Mouse (Mus musculus) myocyte (in vitro differentiated cells): ENCODE data around the gene Hormad2. TPM values are rescaled to one million over a fixed set of nuclear protein-coding genes. Genes with fewer than 3 reads are reported as not detected.
A peak's percentile ranks its signal among the peaks of the same experiment; 100 is the strongest.

Experiments used
- H3K27me3 ChIP-seq: one replicate; pipeline ENCODE4 v1.6.1; 2011; ENCODE audit not compliant: control insufficient read depth, insufficient read depth, insufficient read length
- H3K36me3 ChIP-seq: one replicate; pipeline ENCODE4 v1.6.1; 2011; ENCODE audit not compliant: control insufficient read depth, insufficient read depth
- H3K4me2 ChIP-seq: one replicate; pipeline ENCODE4 v1.6.1; 2011; ENCODE audit warnings: low read depth, control low read depth
- H3K4me3 ChIP-seq: one replicate; pipeline ENCODE4 v1.5.1; 2011; ENCODE audit warnings: mild to moderate bottlenecking, control low read depth, moderate library complexity
- H3K79me2 ChIP-seq: one replicate; pipeline ENCODE4 v1.6.1; 2011; ENCODE audit not compliant: control insufficient read depth, insufficient read depth
- H3ac ChIP-seq: one replicate; pipeline ENCODE4 v1.6.1; 2011; ENCODE audit not compliant: control insufficient read depth, insufficient read length
- CEBPB ChIP-seq: IDR thresholded peaks from 2 replicates; pipeline ENCODE4 v1.6.1; 2011; ENCODE audit warnings: mild to moderate bottlenecking, moderate library complexity; ENCODE audit not compliant: poor library complexity, insufficient read depth, severe bottlenecking
- E2F4 ChIP-seq: IDR thresholded peaks from one replicate; pipeline ENCODE4 v1.6.1; 2011; ENCODE audit warnings: mild to moderate bottlenecking, control low read depth, moderate library complexity; ENCODE audit not compliant: insufficient read depth
- MAX ChIP-seq: IDR thresholded peaks from one replicate; pipeline ENCODE4 v1.6.1; 2011; ENCODE audit warnings: low read depth, mild to moderate bottlenecking, control low read depth
- MYOD1 ChIP-seq, 3 experiments: IDR thresholded peaks; one replicate each; pipeline ENCODE4 v1.6.1; 2011; ENCODE audit warnings: control low read depth in 2 of 3, low read depth in 2 of 3, mild to moderate bottlenecking in 2 of 3, moderate library complexity in 1 of 3; ENCODE audit not compliant: insufficient read length in 2 of 3, control insufficient read depth in 1 of 3
- MYOG ChIP-seq, 3 experiments: IDR thresholded peaks; one replicate each; pipeline ENCODE4 v1.6.1; 2011; ENCODE audit warnings: control low read depth in 2 of 3, low read depth in 2 of 3, mild to moderate bottlenecking in 2 of 3; ENCODE audit not compliant: insufficient read length in 2 of 3, control insufficient read depth in 1 of 3, insufficient read depth in 1 of 3
- POLR2A ChIP-seq: IDR thresholded peaks from one replicate; pipeline ENCODE4 v1.6.1; 2011; ENCODE audit warnings: low read depth, mild to moderate bottlenecking, control low read depth, moderate library complexity; ENCODE audit not compliant: insufficient read length
- POLR2AphosphoS2 ChIP-seq: IDR thresholded peaks from one replicate; pipeline ENCODE4 v1.6.1; 2011; ENCODE audit warnings: low read depth, control low read depth; ENCODE audit not compliant: insufficient read length
- REST ChIP-seq: IDR thresholded peaks from one replicate; pipeline ENCODE4 v1.6.1; 2011; ENCODE audit warnings: mild to moderate bottlenecking, control low read depth, moderate library complexity; ENCODE audit not compliant: insufficient read depth, insufficient read length
- SRF ChIP-seq: IDR thresholded peaks from one replicate; pipeline ENCODE4 v1.6.1; 2011; ENCODE audit warnings: low read depth; ENCODE audit not compliant: control insufficient read depth, insufficient read length
- TCF12 ChIP-seq: IDR thresholded peaks from one replicate; pipeline ENCODE4 v1.6.1; 2011; ENCODE audit warnings: mild to moderate bottlenecking, control low read depth; ENCODE audit not compliant: poor library complexity, insufficient read depth, severe bottlenecking
- TCF3 ChIP-seq: IDR thresholded peaks from one replicate; pipeline ENCODE4 v1.6.1; 2011; ENCODE audit warnings: low read depth, control low read depth; ENCODE audit not compliant: insufficient read length
- USF1 ChIP-seq: IDR thresholded peaks from one replicate; pipeline ENCODE4 v1.6.1; 2011; ENCODE audit warnings: low read depth, mild to moderate bottlenecking, control low read depth, moderate library complexity
- polyA plus RNA-seq: library from polyadenylated mRNA; unstranded; fragments of >200 nt; fragmentation: generic; extraction: Trizol; gene quantifications from one replicate; pipeline ENCODE4 v1.2.1, GENCODE M21; 2012; ENCODE audit warnings: missing spikeins

Hormad2 gene
- polyA plus RNA-seq, 1 experiment = 0.10 TPM

- Histone ChIP-seq H3K4me3 (no peak overlapping the region), H3K36me3 (peaks cover 37% of the 10 kb centered on the region), H3K79me2 (no peaks in the 10 kb centered on the region), H3ac (no peak overlapping the region), H3K27me3 (no peaks in the 10 kb centered on the region), H3K4me2 (no peak overlapping the region)
- TF ChIP-seq CEBPB (no peak), REST (no peak), POLR2AphosphoS2 (no peak), E2F4 (no peak), MAX (no peak), TCF3 (no peak), TCF12 (no peak)
These were observed 43.6 kb upstream of the Hormad2 start for GRCm38 (mm10) chr11:4484541-4484940.

DNA sequence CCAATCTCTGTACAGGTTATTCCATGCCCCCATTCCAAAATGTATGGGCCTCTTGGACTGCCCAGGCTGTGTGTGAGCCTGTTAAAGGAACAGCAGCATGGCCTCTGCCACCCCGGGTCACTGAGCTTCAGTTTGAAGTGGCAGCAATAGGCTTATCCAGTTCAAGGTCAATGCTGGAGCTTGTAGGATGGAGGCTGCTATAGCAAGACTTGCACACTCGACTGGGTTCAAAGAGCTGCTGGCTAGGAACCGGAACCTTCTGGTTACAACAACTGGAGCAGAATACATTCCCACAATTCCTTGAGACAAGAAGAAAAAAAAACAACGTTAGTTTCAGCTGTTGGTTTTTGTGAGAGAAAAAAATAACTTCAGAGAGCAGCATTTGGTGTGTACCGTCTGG, 41.7 kb upstream of the Hormad2 start:
- H3K4me2 ChIP-seq = no peak overlapping the region
- no peak overlapping the region for H3ac ChIP-seq
- peaks cover 31% of the 10 kb centered on the region for H3K36me3 ChIP-seq
- TF ChIP-seq REST = no peak
- TF ChIP-seq USF1 = no peak
- TF ChIP-seq MYOG (IDR thresholded peaks at IDR 0.05; ENCODE audit: control insufficient read depth in 1 of 3, insufficient read depth in 1 of 3, insufficient read length in 2 of 3, low read depth in 2 of 3) = no peak
- TF ChIP-seq POLR2AphosphoS2 = no peak
- no peak for TF ChIP-seq SRF
- H3K4me3 ChIP-seq = no peak overlapping the region
- H3K27me3 ChIP-seq = no peaks in the 10 kb centered on the region
- no peaks in the 10 kb centered on the region for H3K79me2 ChIP-seq

DNA sequence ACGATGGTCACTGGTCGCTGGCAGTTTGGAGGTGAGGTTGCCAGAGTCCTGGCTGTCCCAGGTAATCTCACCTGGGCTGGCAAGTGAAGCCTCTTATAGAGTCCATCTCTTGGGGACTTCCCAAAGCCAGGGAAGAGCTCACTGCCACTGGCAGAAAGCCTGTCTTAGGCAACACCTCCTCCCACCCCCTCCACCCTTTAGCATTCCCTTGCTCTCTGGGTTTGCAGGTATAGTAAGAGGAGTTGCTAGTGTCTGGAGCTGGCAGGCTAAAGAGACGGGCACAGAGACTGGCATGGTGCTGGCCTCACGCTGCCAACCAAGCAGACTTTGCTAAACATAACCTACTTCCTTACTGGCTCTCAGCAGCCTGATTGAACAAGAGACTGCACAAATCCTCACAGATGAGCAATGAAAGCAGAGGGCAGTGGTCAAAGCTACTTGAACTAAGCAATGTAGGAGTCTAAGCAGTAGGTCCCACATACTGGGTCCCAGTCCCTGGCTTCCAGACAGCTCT, 35.3 kb upstream of the Hormad2 start:
- Histone ChIP-seq H3ac (no peak overlapping the region), H3K27me3 (no peaks in the 10 kb centered on the region), H3K4me3 (no peak overlapping the region), H3K36me3 (peaks cover 4% of the 10 kb centered on the region), H3K79me2 (no peaks in the 10 kb centered on the region), H3K4me2 (no peak overlapping the region)
- no peak for TF ChIP-seq CEBPB
- no peak for TF ChIP-seq POLR2A

DNA sequence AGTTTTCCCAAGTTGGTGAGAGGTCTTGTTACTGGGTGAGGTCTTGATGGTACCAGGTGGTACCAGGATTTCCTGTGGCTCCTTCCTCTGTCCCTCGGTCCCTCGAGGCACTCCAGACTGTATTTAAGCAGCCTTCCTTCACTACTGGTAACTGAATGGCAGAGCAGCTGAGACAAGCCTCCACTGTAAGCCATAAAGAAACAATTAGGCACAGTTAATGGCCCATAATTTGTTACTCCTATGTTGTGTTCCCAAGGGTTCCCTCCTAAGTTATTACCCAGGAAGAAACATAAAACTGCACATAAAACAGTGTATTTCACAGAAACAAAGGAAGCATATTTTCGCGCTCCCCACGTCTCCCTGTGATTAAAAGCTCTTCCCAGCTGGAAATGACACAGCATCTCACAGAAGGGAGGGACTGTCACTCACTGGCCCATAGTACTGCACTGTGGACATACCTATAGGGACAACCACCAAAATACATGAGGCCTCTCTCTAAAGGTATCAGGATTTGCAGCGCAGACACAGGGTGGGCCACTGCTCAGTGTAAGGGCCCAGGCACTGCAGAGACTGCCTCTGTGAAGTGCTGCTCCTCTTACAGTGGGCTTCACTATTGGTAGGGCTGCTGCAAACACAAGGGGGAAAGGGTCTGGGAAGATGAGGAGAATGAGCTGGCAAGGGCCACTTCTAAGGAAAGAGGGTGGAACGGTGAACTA, 31.7 kb upstream of the Hormad2 start:
- Histone ChIP-seq H3K27me3 (no peaks in the 10 kb centered on the region), H3K79me2 (no peaks in the 10 kb centered on the region), H3ac (no peak overlapping the region), H3K4me2 (no peak overlapping the region), H3K36me3 (no peaks in the 10 kb centered on the region), H3K4me3 (no peak overlapping the region)
- no peak for TF ChIP-seq TCF3

- no peak overlapping the region for H3ac ChIP-seq
- no peaks in the 10 kb centered on the region for H3K27me3 ChIP-seq
- no peak overlapping the region for H3K4me3 ChIP-seq
- H3K36me3 ChIP-seq = no peaks in the 10 kb centered on the region
- peak overlapping the region; percentile 44 for H3K4me2 ChIP-seq
- H3K79me2 ChIP-seq = no peaks in the 10 kb centered on the region
- TF ChIP-seq REST (no peak), POLR2AphosphoS2 (no peak), MYOG (IDR thresholded peaks at IDR 0.05; ENCODE audit: control insufficient read depth in 1 of 3, insufficient read depth in 1 of 3, insufficient read length in 2 of 3, low read depth in 2 of 3) (peak; percentile 34 to 82 (median 44)), POLR2A (no peak), USF1 (no peak), MAX (no peak), E2F4 (no peak), SRF (no peak), MYOD1 (IDR thresholded peaks at IDR 0.05; ENCODE audit: control insufficient read depth in 1 of 3, insufficient read length in 2 of 3, low read depth in 2 of 3) (peak in 2 of 3 experiments; percentile 40 to 76), TCF3 (no peak), CEBPB (no peak), TCF12 (no peak)
These were observed 30.8 kb upstream of the Hormad2 start for GRCm38 (mm10) chr11:4471734-4472133.

DNA sequence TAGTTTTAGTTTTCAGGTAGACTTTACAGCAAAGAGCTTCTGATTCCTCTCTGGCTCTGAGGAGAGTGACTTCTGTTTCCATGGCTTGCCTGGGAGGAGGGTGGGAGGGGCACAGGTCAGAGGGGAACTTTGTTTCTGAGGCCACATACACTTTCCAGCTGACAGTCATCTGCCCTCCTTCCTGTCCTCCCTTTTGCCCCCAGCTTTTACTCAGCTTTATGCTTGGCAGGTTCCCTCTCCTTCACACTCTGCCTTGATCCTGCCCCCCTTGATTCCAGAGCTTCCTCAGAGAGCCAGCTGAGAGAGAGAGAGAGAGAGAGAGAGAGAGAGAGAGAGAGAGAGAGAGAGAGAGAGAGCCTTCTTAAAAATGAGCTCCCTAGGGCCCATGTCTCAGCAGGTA, 30.3 kb upstream of the Hormad2 start:
- TF ChIP-seq POLR2A = no peak
- no peak for TF ChIP-seq REST
- no peak for TF ChIP-seq E2F4
- TF ChIP-seq TCF3 = no peak
- Histone ChIP-seq H3K27me3 (no peaks in the 10 kb centered on the region), H3K4me3 (no peak overlapping the region)

More for the DNA sequence above, 30.3 kb upstream of the Hormad2 start:
- Histone ChIP-seq H3K79me2 (no peaks in the 10 kb centered on the region), H3ac (no peak overlapping the region), H3K4me2 (peak overlapping the region; percentile 44), H3K36me3 (no peaks in the 10 kb centered on the region)
